In the genomic region with DNA sequence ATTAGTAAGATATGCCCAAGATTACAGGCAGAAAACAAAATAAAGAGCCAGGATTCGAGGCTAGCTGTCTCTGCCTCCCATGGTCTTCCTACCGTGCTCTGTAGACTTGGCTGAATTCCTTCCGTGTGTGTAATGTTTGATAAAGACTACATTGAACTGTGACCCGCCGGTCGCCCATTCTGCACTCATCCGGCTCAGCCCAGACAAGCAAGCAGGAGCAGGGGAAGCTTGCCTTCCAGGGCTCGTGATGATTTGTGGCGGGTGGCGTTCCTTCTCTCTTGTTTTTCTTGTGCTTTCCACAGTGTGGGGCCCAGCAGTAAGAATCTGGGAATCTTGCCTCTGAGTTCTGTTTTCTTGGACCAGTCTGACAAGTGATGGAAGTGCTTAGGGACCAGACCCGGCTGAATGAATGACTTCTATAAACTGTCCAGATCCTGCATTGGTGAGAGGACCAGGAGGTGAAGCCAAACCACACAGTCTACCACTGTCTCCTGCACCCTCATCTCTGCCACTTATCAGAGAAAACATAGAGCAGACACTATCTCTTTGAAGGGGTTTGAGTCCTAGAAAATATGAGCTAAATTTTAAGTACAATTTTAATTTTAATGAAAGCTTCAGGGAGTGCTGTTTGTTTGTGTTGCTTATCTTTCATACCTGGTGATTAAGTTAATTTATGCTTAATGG, we compare ENCODE assay signal across 11 mouse cellular contexts.
A peak's percentile ranks its signal among the peaks of the same experiment; 100 is the strongest.
DNase-seq lines count a peak whose midpoint lies in the region; ATAC-seq lines count a peak whose summit lies in the region.
"Had no signal": no experiment of that assay in that cellular context is flagged by ENCODE, and none has a peak within 500 bp of the region (broad histone marks: within the 10 kb centered on the region; RNA-seq: fewer than 3 reads in every experiment).

No protein-coding gene starts in this region.

- H3K4me3 ChIP-seq in neural tube, embryonic 15.5 days (replicated peaks): no peak overlapping the region
- no peak overlapping the region for H3K4me3 ChIP-seq in heart, embryonic 10.5 days
- no peak overlapping the region for H3K4me3 ChIP-seq in kidney, embryonic 16.5 days (ENCODE audit: low read length)
- no peak overlapping the region for H3K4me3 ChIP-seq in stomach, embryonic 14.5 days (ENCODE audit: low read depth, low read length)
- no peak overlapping the region for H3K4me3 ChIP-seq in hindbrain, embryonic 16.5 days (ENCODE audit: low read length)
- no peak overlapping the region for H3K4me3 ChIP-seq in midbrain, embryonic 10.5 days
- H3K4me3 ChIP-seq: hindbrain, embryonic 10.5 days; midbrain, embryonic 12.5 days had no signal

- no peak overlapping the region for H3K27ac ChIP-seq in neural tube, embryonic 15.5 days (replicated peaks)
- H3K27ac ChIP-seq in heart, embryonic 10.5 days: peak overlapping the region; percentile 80
- H3K27ac ChIP-seq in kidney, embryonic 16.5 days (ENCODE audit: low read length): no peak overlapping the region; the same call in 1 of the 2 replicates
- no peak overlapping the region for H3K27ac ChIP-seq in stomach, embryonic 14.5 days (ENCODE audit: low read length)
- H3K27ac ChIP-seq in hindbrain, embryonic 16.5 days (ENCODE audit: low read depth, low read length): no peak overlapping the region
- H3K27ac ChIP-seq in midbrain, embryonic 10.5 days (replicated peaks): no peak overlapping the region
- H3K27ac ChIP-seq: hindbrain, embryonic 10.5 days; midbrain, embryonic 12.5 days had no signal

- peaks cover 6% of the 10 kb centered on the region; the same call in 1 of the 2 replicates for H3K4me1 ChIP-seq in neural tube, embryonic 15.5 days
- peaks cover 34% of the 10 kb centered on the region for H3K4me1 ChIP-seq in heart, embryonic 10.5 days
- peaks cover 18% of the 10 kb centered on the region for H3K4me1 ChIP-seq in kidney, embryonic 16.5 days (ENCODE audit: insufficient read depth, low read length)
- H3K4me1 ChIP-seq in stomach, embryonic 14.5 days (ENCODE audit: control insufficient read depth, insufficient read depth, low read length): peaks cover 8% of the 10 kb centered on the region; the same call in 1 of the 2 replicates
- no peaks in the 10 kb centered on the region; the same call in 1 of the 2 replicates for H3K4me1 ChIP-seq in hindbrain, embryonic 16.5 days (ENCODE audit: control insufficient read depth, insufficient read depth, low read depth, low read length)
- peaks cover 9% of the 10 kb centered on the region; the same call in 1 of the 2 replicates for H3K4me1 ChIP-seq in midbrain, embryonic 10.5 days
- H3K4me1 ChIP-seq: midbrain, embryonic 12.5 days had no signal

- H3K4me2 ChIP-seq in neural tube, embryonic 15.5 days: no peak overlapping the region
- no peak overlapping the region for H3K4me2 ChIP-seq in kidney, embryonic 16.5 days (replicated peaks; ENCODE audit: low read depth, low read length)
- no peak overlapping the region for H3K4me2 ChIP-seq in stomach, embryonic 14.5 days (replicated peaks; ENCODE audit: low read depth, low read length)
- H3K4me2 ChIP-seq in hindbrain, embryonic 16.5 days (ENCODE audit: low read length): no peak overlapping the region
- H3K4me2 ChIP-seq: midbrain, embryonic 12.5 days had no signal

- H3K9ac ChIP-seq in neural tube, embryonic 15.5 days (replicated peaks): no peak overlapping the region
- H3K9ac ChIP-seq in kidney, embryonic 16.5 days (replicated peaks; ENCODE audit: low read length): no peak overlapping the region
- H3K9ac ChIP-seq in stomach, embryonic 14.5 days (replicated peaks; ENCODE audit: low read depth, low read length): no peak overlapping the region
- H3K9ac ChIP-seq in hindbrain, embryonic 16.5 days (ENCODE audit: low read depth, low read length): no peak overlapping the region
- H3K9ac ChIP-seq: midbrain, embryonic 12.5 days had no signal

- ATAC-seq in neural tube, embryonic 15.5 days (ENCODE audit: low FRiP score): no peak
- ATAC-seq in kidney, embryonic 16.5 days (ENCODE audit: low FRiP score, low TSS enrichment): peak; percentile 92
- ATAC-seq in stomach, embryonic 14.5 days (ENCODE audit: insufficient number of reproducible peaks, insufficient read depth, low FRiP score, low read depth): peak; percentile 82
- no peak for ATAC-seq in hindbrain, embryonic 16.5 days

- peak; percentile 47 for DNase-seq in neural tube, embryonic 10.5 days (ENCODE audit: extremely low spot score, low spot score)
- DNase-seq in heart, embryonic 10.5 days (ENCODE audit: low spot score): peak; percentile 85
- DNase-seq in natural killer cell, adult 2 months (ENCODE audit: low spot score in 2 of 2): no peak
- DNase-seq in midbrain, embryonic 10.5 days (ENCODE audit: low spot score): no peak
- DNase-seq: cerebellum, postnatal 10 days had no signal

- no peaks in the 10 kb centered on the region for H3K36me3 ChIP-seq in neural tube, embryonic 15.5 days
- no peaks in the 10 kb centered on the region for H3K36me3 ChIP-seq in heart, embryonic 10.5 days
- no peaks in the 10 kb centered on the region for H3K36me3 ChIP-seq in kidney, embryonic 16.5 days (ENCODE audit: insufficient read depth, low read length)
- H3K36me3 ChIP-seq in stomach, embryonic 14.5 days (ENCODE audit: control insufficient read depth, insufficient read depth, low read length): no peaks in the 10 kb centered on the region
- H3K36me3 ChIP-seq in hindbrain, embryonic 16.5 days (ENCODE audit: control insufficient read depth, insufficient read depth, low read length): no peaks in the 10 kb centered on the region
- H3K36me3 ChIP-seq in midbrain, embryonic 10.5 days: no peaks in the 10 kb centered on the region
- H3K36me3 ChIP-seq: hindbrain, embryonic 10.5 days; midbrain, embryonic 12.5 days had no signal

- no peaks in the 10 kb centered on the region for H3K27me3 ChIP-seq in neural tube, embryonic 15.5 days (replicated peaks)
- no peaks in the 10 kb centered on the region for H3K27me3 ChIP-seq in heart, embryonic 10.5 days (ENCODE audit: insufficient read depth, poor library complexity, severe bottlenecking)
- H3K27me3 ChIP-seq in kidney, embryonic 16.5 days (ENCODE audit: insufficient read depth, low read length): no peaks in the 10 kb centered on the region
- no peaks in the 10 kb centered on the region for H3K27me3 ChIP-seq in stomach, embryonic 14.5 days (ENCODE audit: control insufficient read depth, insufficient read depth, low read length)
- H3K27me3 ChIP-seq in hindbrain, embryonic 16.5 days (replicated peaks; ENCODE audit: control insufficient read depth, insufficient read depth, low read length): no peaks in the 10 kb centered on the region
- H3K27me3 ChIP-seq in midbrain, embryonic 10.5 days (ENCODE audit: low read depth, poor library complexity, severe bottlenecking): no peaks in the 10 kb centered on the region
- H3K27me3 ChIP-seq: midbrain, embryonic 12.5 days had no signal

- 56% methylated on average over 11 of the region's 11 CpGs for WGBS in neural tube, embryonic 15.5 days
- WGBS in heart, embryonic 10.5 days: 20% methylated on average over 11 of the region's 11 CpGs
- 8% methylated on average over 11 of the region's 11 CpGs for WGBS in kidney, embryonic 16.5 days
- 10% methylated on average over 11 of the region's 11 CpGs for WGBS in stomach, embryonic 14.5 days
- WGBS in hindbrain, embryonic 16.5 days: 50% methylated on average over 11 of the region's 11 CpGs
- WGBS in midbrain, embryonic 10.5 days: 75% methylated on average over 11 of the region's 11 CpGs

- no peaks in the 10 kb centered on the region for H3K9me3 ChIP-seq in neural tube, embryonic 15.5 days (replicated peaks)
- H3K9me3 ChIP-seq in heart, embryonic 10.5 days: peaks cover 7% of the 10 kb centered on the region; the same call in 1 of the 2 replicates
- H3K9me3 ChIP-seq in kidney, embryonic 16.5 days (ENCODE audit: low read length): peaks cover 7% of the 10 kb centered on the region; the same call in 1 of the 2 replicates
- H3K9me3 ChIP-seq in stomach, embryonic 14.5 days (ENCODE audit: control insufficient read depth, low read depth, low read length): peaks cover 8% of the 10 kb centered on the region; the same call in 1 of the 2 replicates
- H3K9me3 ChIP-seq in hindbrain, embryonic 16.5 days (ENCODE audit: control insufficient read depth, low read length): no peaks in the 10 kb centered on the region; the same call in 1 of the 2 replicates
- H3K9me3 ChIP-seq in midbrain, embryonic 10.5 days (replicated peaks): peaks cover 19% of the 10 kb centered on the region

Comparison
In these comparisons a context has a peak if more than half of its experiments do, and no peak if none do; other contexts are left out.
1. DNase-seq: peak in neural tube, embryonic 10.5 days (single experiment) and heart, embryonic 10.5 days (single experiment); none in natural killer cell, adult 2 months (0 of 2) and midbrain, embryonic 10.5 days (single experiment).
2. ATAC-seq: peak in kidney, embryonic 16.5 days (single experiment) and stomach, embryonic 14.5 days (single experiment); none in neural tube, embryonic 15.5 days (single experiment) and hindbrain, embryonic 16.5 days (single experiment).